Mouse (Mus musculus) MEL (cell line): ENCODE results near the gene Tbc1d9. TPM values are rescaled to one million over a fixed set of nuclear protein-coding genes. Genes with fewer than 3 reads are reported as not detected.

Experiments
- DNase-seq: peaks from one replicate; pipeline ENCODE4 v3.0.0; 2011; ENCODE audit warnings: low read depth, low spot score
- H3K27ac ChIP-seq: 2 replicates; pipeline ENCODE4 v1.5.1; 2012; ENCODE audit warnings: low read depth, mild to moderate bottlenecking, control low read depth, low read length, moderate library complexity; ENCODE audit not compliant: control insufficient read depth
- H3K27me3 ChIP-seq, 2 experiments: fragments of 150-350 bp in 1 of 2; sonication (generic) in 1 of 2; 2 replicates each; pipeline ENCODE4 v1.6.1; 2012; ENCODE audit warnings: low read length in 2 of 2, mild to moderate bottlenecking in 2 of 2, improper control_type of control experiment in 1 of 2, moderate library complexity in 1 of 2; ENCODE audit not compliant: insufficient read depth in 2 of 2, control insufficient read depth in 1 of 2
- H3K36me3 ChIP-seq, 2 experiments: 2 replicates each; pipeline ENCODE4 v1.6.1; 2012 to 2014; ENCODE audit warnings: low read length in 2 of 2, improper control_type of control experiment in 1 of 2, inconsistent platforms in 1 of 2, mild to moderate bottlenecking in 1 of 2; ENCODE audit not compliant: insufficient read depth in 2 of 2, control insufficient read depth in 1 of 2
- H3K4me1 ChIP-seq, 2 experiments: fragments of 150-350 bp in 1 of 2; sonication (generic) in 1 of 2; 2 replicates each; pipeline ENCODE4 v1.6.1; 2012; ENCODE audit warnings: low read length in 2 of 2, improper control_type of control experiment in 1 of 2, mild to moderate bottlenecking in 1 of 2; ENCODE audit not compliant: insufficient read depth in 2 of 2, control insufficient read depth in 1 of 2
- H3K4me3 ChIP-seq, 2 experiments: fragments of 150-350 bp in 1 of 2; sonication (generic) in 1 of 2; 2 replicates each; pipeline ENCODE4 v1.5.1; 2012; ENCODE audit warnings: low read depth in 2 of 2, low read length in 2 of 2, mild to moderate bottlenecking in 2 of 2, moderate library complexity in 2 of 2, control low read depth in 1 of 2, improper control_type of control experiment in 1 of 2; ENCODE audit not compliant: control insufficient read depth in 1 of 2, insufficient read depth in 1 of 2
- H3K79me2 ChIP-seq: 2 replicates; pipeline ENCODE4 v1.6.1; 2012; ENCODE audit warnings: mild to moderate bottlenecking, low read length, moderate library complexity; ENCODE audit not compliant: control insufficient read depth, poor library complexity, insufficient read depth
- H3K9ac ChIP-seq: 2 replicates; pipeline ENCODE4 v1.6.1; 2012; ENCODE audit warnings: low read depth, mild to moderate bottlenecking, control low read depth, low read length, moderate library complexity; ENCODE audit not compliant: control insufficient read depth, poor library complexity, severe bottlenecking
- H3K9me3 ChIP-seq: fragments of 150-350 bp; sonication (generic); replicated peaks from 2 replicates; pipeline ENCODE4 v1.6.1; 2012; ENCODE audit warnings: mild to moderate bottlenecking, low read length, improper control_type of control experiment, moderate library complexity; ENCODE audit not compliant: insufficient read depth
- CHD1 ChIP-seq: IDR thresholded peaks from 2 replicates; pipeline ENCODE4 v1.6.1; 2012; ENCODE audit warnings: low read depth, mild to moderate bottlenecking, inconsistent platforms, low read length, improper control_type of control experiment
- ETS1 ChIP-seq: IDR thresholded peaks from 2 replicates; pipeline ENCODE4 v1.6.1; 2012; ENCODE audit warnings: low read depth, mild to moderate bottlenecking, inconsistent platforms, low read length, improper control_type of control experiment, moderate library complexity
- GABPA ChIP-seq: IDR thresholded peaks from 2 replicates; pipeline ENCODE4 v1.6.1; 2012; ENCODE audit warnings: low read depth, mild to moderate bottlenecking, inconsistent platforms, low read length, improper control_type of control experiment, moderate library complexity
- HCFC1 ChIP-seq: IDR thresholded peaks from 2 replicates; pipeline ENCODE4 v1.6.1; 2012; ENCODE audit warnings: low read depth, mild to moderate bottlenecking, inconsistent platforms, low read length, improper control_type of control experiment, moderate library complexity
- KAT2A ChIP-seq: conservative IDR thresholded peaks from 2 replicates; pipeline ENCODE4 v1.6.1; 2012; ENCODE audit warnings: low read depth, low read length, improper control_type of control experiment, inconsistent platforms
- MAFK ChIP-seq: IDR thresholded peaks from 2 replicates; pipeline ENCODE4 v1.6.1; 2011; ENCODE audit warnings: low read depth, mild to moderate bottlenecking, low read length, improper control_type of control experiment, borderline replicate concordance
- MAX ChIP-seq: IDR thresholded peaks from 2 replicates; pipeline ENCODE4 v1.6.1; 2011; ENCODE audit warnings: low read length, improper control_type of control experiment
- MAZ ChIP-seq: IDR thresholded peaks from 2 replicates; pipeline ENCODE4 v1.6.1; 2012; ENCODE audit warnings: low read depth, mild to moderate bottlenecking, inconsistent platforms, low read length, improper control_type of control experiment
- MXI1 ChIP-seq: IDR thresholded peaks from 2 replicates; pipeline ENCODE4 v1.6.1; 2011; ENCODE audit warnings: mild to moderate bottlenecking, low read depth, low read length, improper control_type of control experiment
- MYC ChIP-seq: IDR thresholded peaks from 2 replicates; pipeline ENCODE4 v1.6.1; 2011; ENCODE audit warnings: low read depth, mild to moderate bottlenecking, low read length, improper control_type of control experiment, moderate library complexity
- POLR2A ChIP-seq, 2 experiments: IDR thresholded peaks; 2 replicates each; pipeline ENCODE4 v1.6.1; 2011 to 2012; ENCODE audit warnings: low read length in 2 of 2, mild to moderate bottlenecking in 2 of 2, control low read depth in 1 of 2, improper control_type of control experiment in 1 of 2, low read depth in 1 of 2, moderate library complexity in 1 of 2; ENCODE audit not compliant: control insufficient read depth in 1 of 2, insufficient read depth in 1 of 2, poor library complexity in 1 of 2
- POLR2AphosphoS2 ChIP-seq: IDR thresholded peaks from 2 replicates; pipeline ENCODE4 v1.6.1; 2011; ENCODE audit warnings: low read length, improper control_type of control experiment
- RCOR1 ChIP-seq: IDR thresholded peaks from 2 replicates; pipeline ENCODE4 v1.6.1; 2012; ENCODE audit warnings: low read depth, mild to moderate bottlenecking, inconsistent platforms, low read length, improper control_type of control experiment
- SMC3 ChIP-seq: IDR thresholded peaks from 2 replicates; pipeline ENCODE4 v1.6.1; 2011; ENCODE audit warnings: low read depth, low read length, improper control_type of control experiment
- TAL1 ChIP-seq: IDR thresholded peaks from 2 replicates; pipeline ENCODE4 v1.6.1; 2012; ENCODE audit warnings: mild to moderate bottlenecking, inconsistent platforms, low read length, moderate library complexity, mixed read lengths
- TBP ChIP-seq: IDR thresholded peaks from 2 replicates; pipeline ENCODE4 v1.8.0; 2011; ENCODE audit warnings: low read depth, low read length, improper control_type of control experiment
- UBTF ChIP-seq: IDR thresholded peaks from 2 replicates; pipeline ENCODE4 v1.6.1; 2012; ENCODE audit warnings: low read depth, mild to moderate bottlenecking, inconsistent platforms, low read length, improper control_type of control experiment, moderate library complexity, borderline replicate concordance; ENCODE audit not compliant: insufficient read depth
- USF2 ChIP-seq, 2 experiments: IDR thresholded peaks; 2 replicates each; pipeline ENCODE4 v1.6.1; 2011 to 2012; ENCODE audit warnings: improper control_type of control experiment in 2 of 2, low read length in 2 of 2, borderline replicate concordance in 1 of 2, inconsistent platforms in 1 of 2, low read depth in 1 of 2, mild to moderate bottlenecking in 1 of 2; ENCODE audit not compliant: insufficient read depth in 1 of 2
- ZKSCAN1 ChIP-seq: IDR thresholded peaks from 2 replicates; pipeline ENCODE4 v1.6.1; 2012; ENCODE audit warnings: low read depth, mild to moderate bottlenecking, inconsistent platforms, low read length, improper control_type of control experiment, moderate library complexity
- ZMIZ1 ChIP-seq: IDR thresholded peaks from 2 replicates; pipeline ENCODE4 v1.6.1; 2012; ENCODE audit warnings: low read depth, mild to moderate bottlenecking, inconsistent platforms, low read length, improper control_type of control experiment, moderate library complexity
- polyA plus RNA-seq, 2 experiments: library from polyadenylated mRNA; stranded (reverse) in 1 of 2; unstranded in 1 of 2; fragments of >175 nt in 1 of 2; fragments of >200 nt in 1 of 2; gene quantifications; 2 replicates each; pipeline versions ENCODE4 v1.2.1 to v1.2.4; 2012; ENCODE audit warnings: low replicate concordance in 2 of 2, low read depth in 1 of 2; ENCODE audit not compliant: insufficient read length in 2 of 2, insufficient read depth in 1 of 2, missing spikeins in 1 of 2
- total RNA-seq: library from RNA; depleted of rRNA; stranded (reverse); fragments of 300-350 nt; gene quantifications from 2 replicates; pipeline ENCODE4 v1.2.3, GENCODE M21; 2012

Tbc1d9 gene
- total and polyA plus RNA-seq, 3 experiments, result not detected

- Histone ChIP-seq H3K79me2 (no peaks in the 10 kb centered on the region), H3K27ac (no peak overlapping the region), H3K27me3 (no peaks in the 10 kb centered on the region), H3K36me3 (no peaks in the 10 kb centered on the region), H3K9ac (no peak overlapping the region), H3K4me1 (no peaks in the 10 kb centered on the region), H3K9me3 (no peaks in the 10 kb centered on the region), H3K4me3 (no peak overlapping the region)
- DNase-seq, result no peak
- TF ChIP-seq ZMIZ1, result no peak
- no peak for TF ChIP-seq HCFC1
- TF ChIP-seq POLR2A (IDR thresholded peaks at IDR 0.05; ENCODE audit: control insufficient read depth in 1 of 2, insufficient read depth in 1 of 2, low read depth in 1 of 2, low read length in 2 of 2, poor library complexity in 1 of 2), result no peak
- TF ChIP-seq MAZ, result no peak
- TF ChIP-seq MYC, result no peak
- TF ChIP-seq TBP, result no peak
- no peak for TF ChIP-seq TAL1
- no peak for TF ChIP-seq GABPA
- TF ChIP-seq MAFK, result no peak
- no peak for TF ChIP-seq KAT2A
- TF ChIP-seq CHD1, result no peak
- TF ChIP-seq ZKSCAN1, result no peak
These were observed 25.1 kb upstream of the Tbc1d9 start for GRCm38 (mm10) chr8:83140068-83140467.

GRCm38 (mm10) chr8:83140701-83141111, 24.4 kb upstream of the Tbc1d9 start:
- Histone ChIP-seq H3K27me3 (no peaks in the 10 kb centered on the region), H3K36me3 (no peaks in the 10 kb centered on the region), H3K9me3 (no peaks in the 10 kb centered on the region), H3K79me2 (no peaks in the 10 kb centered on the region), H3K4me3 (no peak overlapping the region), H3K4me1 (no peaks in the 10 kb centered on the region), H3K9ac (no peak overlapping the region), H3K27ac (no peak overlapping the region)
- no peak for DNase-seq
- TF ChIP-seq MAZ, result no peak
- no peak for TF ChIP-seq ETS1
- no peak for TF ChIP-seq UBTF
- no peak for TF ChIP-seq SMC3
- no peak for TF ChIP-seq ZMIZ1
- no peak for TF ChIP-seq MAX
- TF ChIP-seq MXI1, result no peak
- no peak for TF ChIP-seq USF2 (IDR thresholded peaks at IDR 0.05; ENCODE audit: borderline replicate concordance in 1 of 2, insufficient read depth in 1 of 2, low read depth in 1 of 2, low read length in 2 of 2)
- no peak for TF ChIP-seq RCOR1
- no peak for TF ChIP-seq POLR2AphosphoS2
